Mouse (Mus musculus): ENCODE measurements around the gene Gls. TPM values are rescaled to one million over a fixed set of nuclear protein-coding genes. Genes with fewer than 3 reads are reported as not detected.

The Gls gene
- polyA plus RNA-seq, 1 experiment from 2014 or later = 20.8 TPM

GRCm38 (mm10) chr1:52152369-52152768 is 80.7 kb downstream of the Gls start:
- Histone ChIP-seq H3K36me3 (peaks cover 8% of the 10 kb centered on the region; the same call in 1 of the 2 replicates), H3K9me3 (replicated peaks) (no peaks in the 10 kb centered on the region), H3K9ac (no peak overlapping the region), H3K4me3 (replicated peaks) (no peak overlapping the region), H3K27ac (replicated peaks) (no peak overlapping the region), H3K4me2 (replicated peaks) (no peak overlapping the region), H3K4me1 (peaks cover 34% of the 10 kb centered on the region), H3K27me3 (no peaks in the 10 kb centered on the region)
- ATAC-seq (ENCODE audit: insufficient number of reproducible peaks, low FRiP score, low TSS enrichment, low read depth) = no peak
- WGBS = 61% methylated on average over 13 of the region's 13 CpGs

GRCm38 (mm10) chr1:52151166-52151565 is 81.9 kb downstream of the Gls start:
- H3K4me2 ChIP-seq (replicated peaks) = no peak overlapping the region
- WGBS = 95% methylated on average over 5 of the region's 5 CpGs
- no peak for ATAC-seq (ENCODE audit: insufficient number of reproducible peaks, low FRiP score, low TSS enrichment, low read depth)
- 0 out of 2 replicates have a peak, but pooled peaks cover 3% of the 10 kb centered on the region for H3K36me3 ChIP-seq
- H3K4me3 ChIP-seq (replicated peaks) = no peak overlapping the region
- no peaks in the 10 kb centered on the region for H3K27me3 ChIP-seq
- no peaks in the 10 kb centered on the region for H3K9me3 ChIP-seq (replicated peaks)
- no peak overlapping the region for H3K9ac ChIP-seq
- no peak overlapping the region for H3K27ac ChIP-seq (replicated peaks)
- H3K4me1 ChIP-seq = peaks cover 34% of the 10 kb centered on the region

DNA sequence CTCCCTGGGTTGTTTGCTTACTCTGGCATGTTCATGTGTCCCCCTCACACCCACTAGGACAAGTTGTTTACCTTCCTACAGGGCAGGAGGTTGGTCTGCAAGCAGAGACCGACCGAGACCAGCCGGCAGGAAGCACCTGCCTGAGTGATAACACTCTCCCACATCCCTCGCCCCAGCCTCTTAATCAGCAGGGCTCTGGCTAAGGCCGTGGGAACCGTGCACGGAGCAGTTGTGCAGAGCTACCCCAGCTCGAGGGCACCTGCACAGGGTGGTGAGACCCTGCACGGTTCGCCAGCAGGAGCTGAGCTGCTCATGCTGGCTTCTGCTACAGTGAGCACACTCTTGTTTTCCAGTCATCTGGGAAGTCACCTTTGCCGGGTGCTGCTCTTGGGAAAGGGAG is 82.4 kb downstream of the Gls start:
- Histone ChIP-seq H3K4me2 (replicated peaks) (no peak overlapping the region), H3K27me3 (no peaks in the 10 kb centered on the region), H3K36me3 (0 out of 2 replicates have a peak, but pooled peaks cover 3% of the 10 kb centered on the region), H3K4me3 (replicated peaks) (no peak overlapping the region), H3K4me1 (peaks cover 34% of the 10 kb centered on the region), H3K9me3 (replicated peaks) (no peaks in the 10 kb centered on the region), H3K9ac (no peak overlapping the region), H3K27ac (replicated peaks) (no peak overlapping the region)
- no peak for ATAC-seq (ENCODE audit: insufficient number of reproducible peaks, low FRiP score, low TSS enrichment, low read depth)
- WGBS = 58% methylated on average over 11 of the region's 11 CpGs

DNA sequence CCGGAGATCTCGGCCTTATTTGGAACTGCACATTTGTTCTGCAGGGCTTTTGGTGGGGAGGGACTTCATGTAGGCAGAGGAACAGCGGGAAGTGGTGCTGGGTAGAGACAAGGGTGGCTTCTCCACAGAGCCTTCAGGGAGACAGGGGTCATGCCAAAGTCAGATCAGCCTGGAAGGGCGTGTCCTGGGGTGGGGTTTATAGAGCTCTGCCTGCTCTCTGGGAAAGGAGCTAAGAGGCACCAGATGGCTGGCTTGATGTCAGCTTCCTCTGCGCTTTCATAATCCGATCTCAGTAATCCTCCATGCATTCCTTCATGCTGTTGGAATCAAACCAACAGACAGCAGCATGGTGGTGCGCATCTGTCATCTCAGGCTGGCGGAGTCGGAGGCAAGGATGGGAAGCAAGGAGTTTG is 83.1 kb downstream of the Gls start:
- H3K4me1 ChIP-seq = peaks cover 34% of the 10 kb centered on the region
- peak; percentile 80 for ATAC-seq (ENCODE audit: insufficient number of reproducible peaks, low FRiP score, low TSS enrichment, low read depth)
- H3K9me3 ChIP-seq (replicated peaks) = no peaks in the 10 kb centered on the region
- peaks cover 8% of the 10 kb centered on the region; the same call in 1 of the 2 replicates for H3K36me3 ChIP-seq
- no peak overlapping the region for H3K9ac ChIP-seq
- 9% methylated on average over 9 of the region's 9 CpGs for WGBS
- no peak overlapping the region for H3K4me2 ChIP-seq (replicated peaks)
- H3K27ac ChIP-seq (replicated peaks) = no peak overlapping the region
- H3K4me3 ChIP-seq (replicated peaks) = no peak overlapping the region
- no peaks in the 10 kb centered on the region for H3K27me3 ChIP-seq

- H3K36me3 ChIP-seq = peaks cover 10% of the 10 kb centered on the region; the same call in 1 of the 2 replicates
- ATAC-seq (ENCODE audit: insufficient number of reproducible peaks, low FRiP score, low TSS enrichment, low read depth) = no peak
- no peaks in the 10 kb centered on the region for H3K27me3 ChIP-seq
- H3K4me2 ChIP-seq (replicated peaks) = no peak overlapping the region
- H3K27ac ChIP-seq (replicated peaks) = no peak overlapping the region
- no peak overlapping the region for H3K9ac ChIP-seq
- peaks cover 36% of the 10 kb centered on the region for H3K4me1 ChIP-seq
- WGBS = 55% methylated on average over 7 of the region's 7 CpGs
- no peaks in the 10 kb centered on the region for H3K9me3 ChIP-seq (replicated peaks)
- no peak overlapping the region for H3K4me3 ChIP-seq (replicated peaks)
Observed at GRCm38 (mm10) chr1:52148696-52149095, 84.3 kb downstream of the Gls start.

GRCm38 (mm10) chr1:52148178-52148577 is 84.9 kb downstream of the Gls start:
- Histone ChIP-seq H3K4me2 (replicated peaks) (no peak overlapping the region), H3K9ac (no peak overlapping the region), H3K27ac (replicated peaks) (no peak overlapping the region), H3K36me3 (peaks cover 9% of the 10 kb centered on the region; the same call in 1 of the 2 replicates), H3K27me3 (no peaks in the 10 kb centered on the region), H3K9me3 (replicated peaks) (no peaks in the 10 kb centered on the region), H3K4me3 (replicated peaks) (no peak overlapping the region), H3K4me1 (peaks cover 39% of the 10 kb centered on the region)
- 41% methylated on average over 7 of the region's 7 CpGs for WGBS
- ATAC-seq (ENCODE audit: insufficient number of reproducible peaks, low FRiP score, low TSS enrichment, low read depth) = no peak

GRCm38 (mm10) chr1:52147431-52147830 is 85.6 kb downstream of the Gls start:
- H3K27me3 ChIP-seq = no peaks in the 10 kb centered on the region
- 65% methylated on average over 2 of the region's 2 CpGs for WGBS
- ATAC-seq (ENCODE audit: insufficient number of reproducible peaks, low FRiP score, low TSS enrichment, low read depth) = no peak

GRCm38 (mm10) chr1:52146214-52146970 is 86.6 kb downstream of the Gls start:
- Histone ChIP-seq H3K9me3 (replicated peaks) (no peaks in the 10 kb centered on the region), H3K4me3 (replicated peaks) (no peak overlapping the region), H3K36me3 (peaks cover 9% of the 10 kb centered on the region; the same call in 1 of the 2 replicates), H3K9ac (no peak overlapping the region), H3K4me1 (peaks cover 39% of the 10 kb centered on the region), H3K4me2 (replicated peaks) (no peak overlapping the region), H3K27me3 (no peaks in the 10 kb centered on the region), H3K27ac (replicated peaks) (no peak overlapping the region)
- 54% methylated on average over 12 of the region's 12 CpGs for WGBS
- peak; percentile 52; the same call in 1 of the 2 replicates for ATAC-seq (ENCODE audit: insufficient number of reproducible peaks, low FRiP score, low TSS enrichment, low read depth)

More at GRCm38 (mm10) chr1:52147431-52147830, 85.6 kb downstream of the Gls start:
- Histone ChIP-seq H3K4me1 (peaks cover 39% of the 10 kb centered on the region), H3K9ac (no peak overlapping the region), H3K36me3 (peaks cover 9% of the 10 kb centered on the region; the same call in 1 of the 2 replicates), H3K4me3 (replicated peaks) (no peak overlapping the region), H3K27ac (replicated peaks) (no peak overlapping the region), H3K4me2 (replicated peaks) (no peak overlapping the region), H3K9me3 (replicated peaks) (no peaks in the 10 kb centered on the region)

DNA sequence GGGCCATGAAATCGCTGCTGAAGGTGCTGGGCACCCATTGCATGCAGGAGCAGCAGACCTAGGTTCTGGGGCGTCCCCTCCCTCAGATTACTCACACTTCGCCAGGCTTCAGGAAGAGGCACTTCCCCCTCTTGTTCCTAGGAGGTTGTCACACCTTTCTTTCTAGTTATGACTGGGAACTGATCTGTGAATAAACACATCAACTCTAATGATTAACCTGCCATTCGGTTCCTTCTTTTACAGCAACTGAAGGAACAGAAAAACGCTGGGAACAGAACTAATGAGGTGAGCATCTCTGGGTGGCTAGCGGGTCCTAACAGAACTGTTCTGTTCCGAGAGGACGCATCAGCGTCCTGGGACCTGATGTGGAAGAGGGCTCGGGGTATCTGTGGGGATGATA is 88.1 kb downstream of the Gls start:
- H3K27me3 ChIP-seq = no peaks in the 10 kb centered on the region
- H3K4me3 ChIP-seq (replicated peaks) = no peak overlapping the region
- no peaks in the 10 kb centered on the region for H3K9me3 ChIP-seq (replicated peaks)
- H3K36me3 ChIP-seq = peaks cover 15% of the 10 kb centered on the region
- no peak for ATAC-seq (ENCODE audit: insufficient number of reproducible peaks, low FRiP score, low TSS enrichment, low read depth)
- peaks cover 26% of the 10 kb centered on the region for H3K4me1 ChIP-seq
- H3K9ac ChIP-seq = no peak overlapping the region
- H3K27ac ChIP-seq (replicated peaks) = no peak overlapping the region
- no peak overlapping the region for H3K4me2 ChIP-seq (replicated peaks)
- WGBS = 89% methylated on average over 10 of the region's 10 CpGs

DNA sequence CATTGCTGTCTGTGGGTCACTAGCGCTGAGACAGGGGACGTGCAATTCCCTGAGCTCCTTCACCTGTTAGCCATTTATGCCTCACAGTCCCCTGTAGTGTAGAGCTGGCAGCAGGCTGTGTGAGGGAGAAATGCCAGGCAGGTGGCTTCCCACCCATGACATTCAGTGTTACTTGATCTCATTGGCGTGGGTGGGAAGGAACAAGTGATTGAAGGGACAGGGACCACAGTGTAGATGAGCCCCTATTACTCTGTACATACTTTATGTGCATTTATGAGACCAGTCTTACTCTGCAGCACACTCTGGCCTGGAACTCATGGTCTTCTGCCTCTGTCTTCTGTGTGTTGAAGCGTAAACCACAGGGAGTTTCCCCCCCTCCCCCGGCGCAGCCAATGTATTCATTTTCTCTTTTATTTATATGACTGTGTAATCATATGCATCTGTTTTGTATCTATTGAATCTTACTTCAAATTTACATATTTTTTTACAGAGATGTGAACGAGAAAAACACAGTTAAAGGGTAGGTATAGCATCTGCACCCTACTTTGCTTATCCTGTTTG is 89.4 kb downstream of the Gls start:
- no peak for ATAC-seq (ENCODE audit: insufficient number of reproducible peaks, low FRiP score, low TSS enrichment, low read depth)

GRCm38 (mm10) chr1:52143191-52143590 is 89.8 kb downstream of the Gls start:
- Histone ChIP-seq H3K4me1 (peaks cover 12% of the 10 kb centered on the region; the same call in 1 of the 2 replicates), H3K4me2 (replicated peaks) (no peak overlapping the region), H3K36me3 (peaks cover 26% of the 10 kb centered on the region), H3K27me3 (no peaks in the 10 kb centered on the region), H3K27ac (replicated peaks) (no peak overlapping the region), H3K4me3 (replicated peaks) (no peak overlapping the region), H3K9ac (no peak overlapping the region), H3K9me3 (replicated peaks) (no peaks in the 10 kb centered on the region)
- ATAC-seq (ENCODE audit: insufficient number of reproducible peaks, low FRiP score, low TSS enrichment, low read depth) = no peak
- WGBS = 75% methylated on average over 4 of the region's 4 CpGs

More for the DNA sequence above, 89.4 kb downstream of the Gls start:
- Histone ChIP-seq H3K4me2 (replicated peaks) (no peak overlapping the region), H3K27ac (replicated peaks) (no peak overlapping the region), H3K9me3 (replicated peaks) (no peaks in the 10 kb centered on the region), H3K4me1 (peaks cover 15% of the 10 kb centered on the region; the same call in 1 of the 2 replicates), H3K4me3 (replicated peaks) (no peak overlapping the region), H3K36me3 (peaks cover 23% of the 10 kb centered on the region), H3K9ac (no peak overlapping the region), H3K27me3 (no peaks in the 10 kb centered on the region)
- 61% methylated on average over 7 of the region's 7 CpGs for WGBS
